Mouse (Mus musculus) heart, postnatal 0 days (tissue): Measurements from ENCODE around the gene Wdr83os. TPM values are rescaled to one million over a fixed set of nuclear protein-coding genes. Genes with fewer than 3 reads are reported as not detected.

Experiments used
- ATAC-seq: fragments of 200-750 bp; cut with Nextera tagmentation; 2 replicates; pipeline ENCODE4 v1.8.0; 2017; ENCODE audit warnings: low read depth, moderate number of reproducible peaks, moderate library complexity; ENCODE audit not compliant: insufficient read depth
- DNase-seq: peaks from one replicate; pipeline ENCODE4 v3.0.0-alpha.2; 2016; ENCODE audit warnings: low spot score
- H3K27ac ChIP-seq: fragments of 300-500 bp; sonication (generic); 2 replicates; pipeline ENCODE4 v1.5.1; 2014; ENCODE audit warnings: low read depth, mild to moderate bottlenecking
- H3K27me3 ChIP-seq: fragments of 300-500 bp; sonication (generic); 2 replicates; pipeline ENCODE4 v1.6.1; 2014; ENCODE audit warnings: low read length, mixed read lengths; ENCODE audit not compliant: control insufficient read depth, insufficient read depth
- H3K36me3 ChIP-seq: fragments of 300-500 bp; sonication (generic); replicated peaks from 2 replicates; pipeline ENCODE4 v1.6.1; 2014; ENCODE audit warnings: low read length, mixed read lengths; ENCODE audit not compliant: control insufficient read depth, insufficient read depth
- H3K4me1 ChIP-seq: fragments of 300-500 bp; sonication (generic); 2 replicates; pipeline ENCODE4 v1.6.1; 2014; ENCODE audit warnings: antibody characterized with exemption; ENCODE audit not compliant: control insufficient read depth, insufficient read depth
- H3K4me2 ChIP-seq: fragments of 300-500 bp; sonication (generic); 2 replicates; pipeline ENCODE4 v1.6.1; 2014; ENCODE audit warnings: low read depth, mild to moderate bottlenecking, low read length, moderate library complexity
- H3K4me3 ChIP-seq: fragments of 300-500 bp; sonication (generic); 2 replicates; pipeline ENCODE4 v1.5.1; 2014; ENCODE audit warnings: low read depth, low read length
- H3K9ac ChIP-seq: fragments of 300-500 bp; sonication (generic); replicated peaks from 2 replicates; pipeline ENCODE4 v1.6.1; 2014; ENCODE audit warnings: low read depth, low read length, mixed read lengths
- H3K9me3 ChIP-seq: fragments of 300-500 bp; sonication (generic); replicated peaks from 2 replicates; pipeline ENCODE4 v1.6.1; 2016; ENCODE audit warnings: low read length; ENCODE audit not compliant: control insufficient read depth
- CTCF ChIP-seq: IDR thresholded peaks from 2 replicates; pipeline ENCODE4 v1.5.1; 2016; ENCODE audit warnings: antibody characterized with exemption, control low read depth, low read depth
- EP300 ChIP-seq: IDR thresholded peaks from 2 replicates; pipeline ENCODE4 v1.6.1; 2016; ENCODE audit warnings: antibody characterized with exemption, low read depth
- WGBS: fragments of 180-500 bp; shearing (Covaris S2); extraction: QIAGEN DNeasy Blood & Tissue Kit; methylation state at CpG from one replicate; pipeline ENCODE4 v1.1.7; 2014; 5-methylcytosine and 5-hydroxymethylcytosine counted together
- polyA plus RNA-seq: library from polyadenylated mRNA; unstranded; fragments of >200 nt; fragmentation: Nextera tagmentation; extraction: Ambion mirVana; gene quantifications from 2 replicates; pipeline ENCODE4 v1.2.1, GENCODE M21; 2015
- total RNA-seq: library from RNA; depleted of rRNA; stranded (reverse); fragments of >200 nt; gene quantifications from 2 replicates; pipeline ENCODE4 v1.2.3, GENCODE M21; 2014; ENCODE audit warnings: low replicate concordance; rRNA removed

Gene Wdr83os
- 101 and 116 TPM in 2 replicates for total RNA-seq
- polyA plus RNA-seq, result 99.8 and 103 TPM in 2 replicates

GRCm38 (mm10) chr8:85080532-85081215, at the start of gene Wdr83os:
Gene Wdr83os (plus strand): TSS chr8:85080740.
- peak within 1 kb of the TSS; percentile 81 for H3K27ac ChIP-seq
- peak within 1 kb of the TSS; percentile 74 for H3K4me3 ChIP-seq
- peak within 1 kb of the TSS; percentile 93 for H3K9ac ChIP-seq
- peaks cover 20% of the 10 kb centered on the region for H3K4me1 ChIP-seq
- TF ChIP-seq EP300 (no peak), CTCF (no peak)
- H3K27me3 ChIP-seq, result no peaks in the 10 kb centered on the region
- no peaks in the 10 kb centered on the region for H3K9me3 ChIP-seq
- WGBS, result under 1% methylated on average over 30 of the region's 30 CpGs
- DNase-seq (peak; percentile 69), ATAC-seq (peak; percentile 10; the same call in 1 of the 2 replicates)
- peaks cover 23% of the 10 kb centered on the region for H3K36me3 ChIP-seq
- peak within 1 kb of the TSS; percentile 99 for H3K4me2 ChIP-seq

GRCm38 (mm10) chr8:85032622-85033311, 47.8 kb upstream of the Wdr83os start:
- DNase-seq, result no peak
- Histone ChIP-seq H3K36me3 (peaks cover 32% of the 10 kb centered on the region), H3K4me2 (no peak overlapping the region), H3K27ac (no peak overlapping the region), H3K4me1 (peaks cover 18% of the 10 kb centered on the region), H3K27me3 (no peaks in the 10 kb centered on the region), H3K4me3 (no peak overlapping the region), H3K9ac (no peak overlapping the region), H3K9me3 (no peaks in the 10 kb centered on the region)
- WGBS, result 80% methylated on average over 4 of the region's 4 CpGs
- ATAC-seq, result no peak
- no peak for TF ChIP-seq CTCF
- no peak for TF ChIP-seq EP300

- Histone ChIP-seq H3K27me3 (no peaks in the 10 kb centered on the region), H3K9ac (no peak overlapping the region), H3K4me2 (no peak overlapping the region), H3K36me3 (peaks cover 32% of the 10 kb centered on the region), H3K4me1 (peaks cover 14% of the 10 kb centered on the region), H3K4me3 (no peak overlapping the region), H3K27ac (no peak overlapping the region), H3K9me3 (no peaks in the 10 kb centered on the region)
- ATAC-seq, result no peak
- WGBS, result 40% methylated on average over 1 of the region's 1 CpGs
- no peak for TF ChIP-seq EP300
- TF ChIP-seq CTCF, result no peak
- no peak for DNase-seq
These were observed 46.7 kb upstream of the Wdr83os start for GRCm38 (mm10) chr8:85033867-85034266.

- no peaks in the 10 kb centered on the region for H3K27me3 ChIP-seq
- DNase-seq (peak; percentile 87), ATAC-seq (no peak)
- H3K4me3 ChIP-seq, result peak overlapping the region; percentile 76
- no peak overlapping the region for H3K27ac ChIP-seq
- TF ChIP-seq CTCF (no peak), EP300 (no peak)
- WGBS, result 4% methylated on average over 13 of the region's 13 CpGs
- peaks cover 28% of the 10 kb centered on the region for H3K36me3 ChIP-seq
- H3K9ac ChIP-seq, result peak overlapping the region; percentile 94; the same call in 1 of the 2 replicates
- peaks cover 14% of the 10 kb centered on the region for H3K4me1 ChIP-seq
- peak overlapping the region; percentile 97 for H3K4me2 ChIP-seq
- no peaks in the 10 kb centered on the region for H3K9me3 ChIP-seq
These were observed 45.8 kb upstream of the Wdr83os start for GRCm38 (mm10) chr8:85034764-85035163.

- Histone ChIP-seq H3K27me3 (no peaks in the 10 kb centered on the region), H3K4me3 (peak overlapping the region; percentile 76), H3K4me1 (peaks cover 14% of the 10 kb centered on the region), H3K4me2 (peak overlapping the region; percentile 97), H3K27ac (peak overlapping the region; percentile 96), H3K9me3 (no peaks in the 10 kb centered on the region), H3K9ac (peak overlapping the region; percentile 94), H3K36me3 (peaks cover 25% of the 10 kb centered on the region)
- TF ChIP-seq CTCF, result no peak
- no peak for TF ChIP-seq EP300
- WGBS, result 8% methylated on average over 12 of the region's 12 CpGs
- DNase-seq, result no peak
- no peak for ATAC-seq
These were observed 45.3 kb upstream of the Wdr83os start for GRCm38 (mm10) chr8:85035165-85035727.
